Mouse (Mus musculus) cortical plate, adult 2 months (tissue): ENCODE measurements around the gene Adamts3. TPM values are rescaled to one million over a fixed set of nuclear protein-coding genes. Genes with fewer than 3 reads are reported as not detected.

Source experiments
- H3K27ac ChIP-seq: fragments of 200-500 bp; 2 replicates; pipeline ENCODE4 v1.5.1; 2012; ENCODE audit warnings: low read length, control low read depth, inconsistent platforms; ENCODE audit not compliant: insufficient read depth
- H3K4me1 ChIP-seq: fragments of 200-500 bp; 2 replicates; pipeline ENCODE4 v1.6.1; 2011; ENCODE audit warnings: low read length; ENCODE audit not compliant: control insufficient read depth, insufficient read depth
- H3K4me3 ChIP-seq: fragments of 200-500 bp; 2 replicates; pipeline ENCODE4 v1.5.1; 2011; ENCODE audit warnings: mild to moderate bottlenecking, low read length, control low read depth; ENCODE audit not compliant: insufficient read depth
- CTCF ChIP-seq: fragments of 200-500 bp; IDR thresholded peaks from 2 replicates; pipeline ENCODE4 v1.5.1; 2011; ENCODE audit warnings: mild to moderate bottlenecking, control low read depth, low read length; ENCODE audit not compliant: insufficient read depth; ENCODE audit errors: extremely low read depth
- POLR2A ChIP-seq: fragments of 200-500 bp; IDR thresholded peaks from 2 replicates; pipeline ENCODE4 v1.6.1; 2011; ENCODE audit warnings: mild to moderate bottlenecking, low read length, control low read depth; ENCODE audit not compliant: insufficient read depth; ENCODE audit errors: extremely low read depth
- polyA plus RNA-seq: library from polyadenylated mRNA; depleted of rRNA; stranded (reverse); fragments of >200 nt; gene quantifications from 2 replicates; pipeline ENCODE4 v1.2.3, GENCODE M21; 2012

Adamts3 gene
- polyA plus RNA-seq, 1 experiment, result 8.7 TPM

DNA sequence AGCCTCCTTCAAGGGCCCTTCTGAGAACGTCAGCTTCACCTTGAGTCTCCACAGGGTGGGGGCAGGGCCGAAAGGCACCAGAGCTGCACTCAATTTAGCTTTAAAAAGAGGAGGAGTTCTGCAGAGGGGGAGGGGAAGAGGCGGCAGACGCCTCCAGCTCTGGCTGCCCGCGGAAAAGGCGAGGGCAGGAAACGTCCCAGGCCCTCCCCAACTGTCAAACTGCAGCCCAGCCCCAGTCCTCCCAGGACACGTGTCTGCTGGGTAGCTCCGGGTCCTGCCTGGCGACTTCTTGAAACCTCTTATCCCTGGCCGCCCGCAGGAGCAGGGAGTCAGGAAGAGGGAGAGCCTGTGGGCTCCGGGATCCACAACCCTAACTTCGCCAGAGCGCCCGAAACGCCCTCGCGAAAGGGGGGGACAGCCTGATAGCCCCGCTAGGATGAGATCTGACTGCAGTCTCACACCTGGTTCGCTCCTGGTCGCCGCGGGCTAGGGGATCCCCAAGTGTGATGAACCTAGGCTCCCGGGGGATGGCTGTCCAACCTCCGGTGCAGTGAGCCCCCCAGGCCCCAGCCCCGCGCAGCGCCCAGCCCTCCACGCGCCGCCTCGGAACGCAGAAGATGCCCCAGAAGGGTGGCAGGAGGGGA lies 921 bp downstream of the Adamts3 start:
- 0 out of 2 replicates have a peak overlapping the region, but pooled peaks have one; percentile 38 for H3K27ac ChIP-seq
- no peaks in the 10 kb centered on the region; the same call in 1 of the 2 replicates for H3K4me1 ChIP-seq
- H3K4me3 ChIP-seq, result peak overlapping the region; percentile 96
- TF ChIP-seq CTCF (no peak), POLR2A (no peak)

DNA sequence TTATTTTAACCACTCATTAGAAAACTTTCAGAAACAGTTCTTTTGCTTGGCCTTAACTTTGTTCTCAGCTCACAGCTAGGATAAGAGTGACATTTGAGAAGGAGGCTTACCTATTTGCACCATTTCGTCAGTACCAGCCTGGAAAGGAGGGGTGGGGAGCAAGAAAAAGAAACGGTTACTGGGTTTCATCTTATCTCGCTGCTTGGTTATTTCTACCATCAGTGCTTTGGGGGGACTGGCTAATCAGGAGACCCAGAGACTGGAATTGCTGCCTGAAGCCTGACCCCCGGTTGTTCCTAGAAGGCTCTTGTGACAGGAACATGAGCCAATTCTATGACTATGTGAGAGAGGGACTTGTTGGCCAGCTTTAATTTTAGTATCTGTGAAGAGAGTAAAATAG lies 1.7 kb downstream of the Adamts3 start:
- Histone ChIP-seq H3K27ac (no peak overlapping the region), H3K4me3 (peak overlapping the region; percentile 96; the same call in 1 of the 2 replicates), H3K4me1 (no peaks in the 10 kb centered on the region; the same call in 1 of the 2 replicates)
- TF ChIP-seq POLR2A (no peak), CTCF (no peak)

DNA sequence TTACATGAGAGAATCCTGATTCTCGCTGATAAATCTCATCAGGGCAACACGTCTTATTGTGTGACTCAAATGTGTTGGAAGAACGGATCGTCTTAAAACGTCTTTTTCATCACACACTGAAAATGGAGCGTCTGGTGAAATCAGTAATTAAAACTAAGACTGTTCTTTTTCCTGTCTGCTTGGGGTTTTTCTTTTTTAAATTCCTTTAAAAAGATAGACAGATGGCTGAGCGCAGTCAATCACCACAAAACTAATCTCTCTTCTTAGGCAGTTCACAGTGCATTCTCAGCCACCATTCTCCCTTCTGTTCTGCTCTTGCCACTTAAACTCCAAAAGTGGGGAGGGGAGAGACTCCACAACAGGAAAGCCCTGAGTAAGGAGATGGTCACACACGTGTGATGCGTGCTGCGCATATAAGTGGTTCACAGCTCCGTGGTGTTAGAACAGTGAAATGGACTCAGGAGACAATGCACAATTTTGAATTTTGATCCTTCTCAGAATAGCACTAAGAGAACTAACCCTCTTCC lies 4.2 kb downstream of the Adamts3 start:
- H3K4me3 ChIP-seq, result no peak overlapping the region
- H3K4me1 ChIP-seq, result no peaks in the 10 kb centered on the region; the same call in 1 of the 2 replicates
- TF ChIP-seq CTCF (no peak), POLR2A (no peak)
- no peak overlapping the region for H3K27ac ChIP-seq

DNA sequence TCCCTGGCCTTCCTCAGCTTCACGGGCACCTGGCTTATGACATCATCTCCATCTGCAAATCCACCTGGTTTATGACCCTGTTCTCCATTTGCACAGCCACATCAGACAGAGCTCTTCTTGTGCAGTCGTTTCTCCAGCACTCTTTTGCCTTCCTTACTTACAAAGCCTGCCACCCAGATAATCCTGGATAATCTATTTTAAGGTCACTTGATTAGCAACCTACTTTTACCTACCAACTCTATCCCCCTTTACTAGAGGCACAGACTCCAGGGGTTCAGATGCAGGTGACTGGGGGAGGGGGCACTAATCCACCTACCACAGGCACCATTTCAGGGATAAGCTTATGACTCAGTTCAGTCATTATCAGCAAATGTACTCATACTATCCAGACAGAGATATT lies 10.5 kb downstream of the Adamts3 start:
- TF ChIP-seq CTCF (no peak), POLR2A (no peak)
- H3K4me3 ChIP-seq, result no peak overlapping the region
- no peaks in the 10 kb centered on the region for H3K4me1 ChIP-seq
- no peak overlapping the region for H3K27ac ChIP-seq

DNA sequence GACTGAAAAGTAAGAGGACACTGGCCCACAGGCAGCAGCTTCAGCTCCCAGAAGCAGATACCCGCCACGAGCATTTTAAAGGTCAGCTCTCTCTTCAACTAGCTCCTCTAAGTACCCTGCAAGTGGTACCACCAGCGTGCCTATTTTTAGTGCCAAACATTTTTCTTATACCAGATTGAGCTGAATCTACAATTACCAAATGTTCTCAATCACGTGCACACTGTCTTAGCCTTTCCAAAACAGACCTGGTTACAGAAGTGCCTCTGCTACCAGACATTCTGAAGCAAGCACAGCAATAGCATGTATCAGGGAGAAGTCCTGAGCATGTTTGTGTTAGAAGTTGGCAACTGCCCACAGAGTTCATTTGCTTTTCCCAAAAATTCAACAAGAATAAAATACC lies 23.5 kb downstream of the Adamts3 start:
- no peak overlapping the region for H3K4me3 ChIP-seq
- no peak overlapping the region for H3K27ac ChIP-seq
- peaks cover 1% of the 10 kb centered on the region; the same call in 1 of the 2 replicates for H3K4me1 ChIP-seq
- TF ChIP-seq CTCF (no peak), POLR2A (no peak)

DNA sequence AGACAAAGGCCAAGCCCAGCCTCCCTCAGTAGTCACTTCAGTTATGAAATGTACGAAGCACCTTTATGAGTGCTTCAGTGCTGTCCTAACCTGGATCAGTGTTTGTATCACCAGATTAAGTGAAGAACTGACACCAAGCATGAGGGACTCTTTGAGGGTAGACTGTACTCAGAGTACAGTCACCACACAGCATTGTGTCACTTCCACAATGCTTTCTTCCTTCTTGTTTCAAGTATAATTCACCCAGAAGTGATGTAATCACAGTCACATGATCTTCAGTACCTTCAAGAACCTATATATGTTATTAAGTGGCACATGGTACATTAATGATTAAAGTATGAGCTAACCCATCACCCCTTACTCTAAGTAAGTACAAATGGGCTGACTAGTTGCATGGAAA lies 24.3 kb downstream of the Adamts3 start:
- Histone ChIP-seq H3K4me1 (peaks cover 1% of the 10 kb centered on the region; the same call in 1 of the 2 replicates), H3K27ac (no peak overlapping the region), H3K4me3 (no peak overlapping the region)
- TF ChIP-seq POLR2A (no peak), CTCF (no peak)

DNA sequence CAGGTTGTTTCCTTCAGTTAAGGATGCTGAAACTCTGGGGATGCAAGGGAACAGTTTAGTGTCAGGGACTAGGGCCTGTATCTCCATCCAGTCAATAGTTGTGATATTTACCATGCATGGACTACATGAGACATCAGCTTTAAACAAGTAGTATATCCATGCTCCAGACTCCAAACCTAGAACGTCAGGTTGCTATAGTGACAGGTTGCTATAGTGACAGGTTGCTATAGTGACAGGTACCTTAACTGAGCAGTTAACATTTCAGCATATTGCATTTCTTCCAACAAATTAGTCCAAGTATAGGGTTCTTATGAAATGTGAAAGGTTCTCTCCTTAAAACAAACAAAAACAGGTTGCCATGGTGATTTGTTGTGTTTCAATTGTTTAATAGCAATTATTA lies 36.6 kb downstream of the Adamts3 start:
- Histone ChIP-seq H3K27ac (no peak overlapping the region), H3K4me3 (no peak overlapping the region)
- TF ChIP-seq POLR2A (no peak), CTCF (no peak)

DNA sequence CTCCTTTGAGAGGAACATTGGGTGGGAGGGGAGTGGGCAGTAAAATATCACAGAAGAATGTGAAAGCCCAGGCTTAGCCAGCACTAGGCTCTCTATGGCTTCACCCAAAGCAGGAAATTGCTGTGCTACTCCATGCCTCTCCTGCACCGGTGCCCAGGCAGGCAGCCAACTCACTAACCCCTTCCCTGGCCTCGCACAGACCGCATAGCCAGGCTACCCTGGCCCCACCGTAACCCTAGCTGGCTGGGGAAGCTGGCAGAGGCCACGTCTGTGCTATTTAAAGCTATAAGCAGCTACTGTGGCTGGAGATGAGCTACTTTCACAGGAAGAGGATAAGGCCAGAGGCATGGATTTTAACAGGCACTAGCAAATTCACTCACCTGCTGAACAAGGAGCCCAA lies 38.8 kb downstream of the Adamts3 start:
- H3K4me3 ChIP-seq, result no peak overlapping the region
- H3K4me1 ChIP-seq, result peaks cover 7% of the 10 kb centered on the region; the same call in 1 of the 2 replicates
- no peak for TF ChIP-seq CTCF
- no peak for TF ChIP-seq POLR2A
- no peak overlapping the region for H3K27ac ChIP-seq

More for the DNA sequence above, 36.6 kb downstream of the Adamts3 start:
- H3K4me1 ChIP-seq, result peaks cover 7% of the 10 kb centered on the region; the same call in 1 of the 2 replicates

DNA sequence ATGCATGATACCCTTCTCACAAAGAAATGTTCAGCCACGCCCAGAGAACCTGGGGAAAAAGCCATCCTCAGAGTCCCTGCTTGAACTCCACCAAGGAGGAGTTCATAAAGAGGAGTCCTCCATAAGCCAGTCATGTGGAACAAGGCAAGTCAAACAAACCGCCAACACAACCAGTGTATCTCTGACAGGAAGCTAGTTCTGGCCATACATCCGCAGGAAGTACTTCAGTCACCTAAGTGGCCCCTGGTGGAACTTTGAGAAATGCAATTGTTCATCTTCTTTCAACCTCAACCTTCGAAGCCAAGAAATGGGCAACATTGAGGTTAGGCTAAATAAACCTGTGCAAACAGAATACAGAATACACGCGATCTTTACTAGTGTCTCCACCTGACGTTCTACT lies 39.7 kb downstream of the Adamts3 start:
- H3K4me3 ChIP-seq, result no peak overlapping the region
- H3K27ac ChIP-seq, result no peak overlapping the region
- no peak for TF ChIP-seq CTCF
- no peak for TF ChIP-seq POLR2A
- H3K4me1 ChIP-seq, result peaks cover 9% of the 10 kb centered on the region; the same call in 1 of the 2 replicates

DNA sequence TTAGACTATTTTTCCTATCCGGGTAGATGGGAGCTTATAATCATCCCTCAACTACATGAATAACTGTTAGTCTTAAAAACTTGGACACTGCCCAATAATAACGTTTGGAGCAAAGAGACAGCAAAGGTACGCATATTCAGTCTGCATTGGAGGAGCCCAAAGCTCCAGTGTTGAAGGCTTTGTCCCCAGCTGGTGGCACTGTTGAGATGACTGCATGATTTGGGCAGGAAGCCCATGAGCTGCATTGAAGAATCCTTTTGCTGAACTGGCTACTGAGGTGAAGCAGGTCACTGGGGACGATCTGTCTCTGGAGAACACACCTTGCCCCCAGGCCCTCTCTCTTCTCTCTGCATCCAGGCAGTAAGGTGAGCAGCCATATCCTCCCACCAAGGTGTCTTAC lies 43.5 kb downstream of the Adamts3 start:
- no peak overlapping the region for H3K4me3 ChIP-seq
- no peak overlapping the region for H3K27ac ChIP-seq
- peaks cover 6% of the 10 kb centered on the region; the same call in 1 of the 2 replicates for H3K4me1 ChIP-seq
- TF ChIP-seq CTCF (peak; percentile 59), POLR2A (no peak)
